Mouse (Mus musculus): ENCODE measurements around the gene Setd1b. TPM values are rescaled to one million over a fixed set of nuclear protein-coding genes. Genes with fewer than 3 reads are reported as not detected.

Setd1b gene
- total and polyA plus RNA-seq, 2 experiments from 2014 or later, result 5.1 to 6.1 TPM

- Histone ChIP-seq H3K9me3 (replicated peaks; ENCODE audit: control insufficient read depth, low read length) (no peaks in the 10 kb centered on the region), H3K4me3 (ENCODE audit: low read depth, low read length) (no peak overlapping the region), H3K27ac (ENCODE audit: low read depth) (no peak overlapping the region), H3K36me3 (replicated peaks; ENCODE audit: control insufficient read depth, insufficient read depth, low read length) (no peaks in the 10 kb centered on the region), H3K4me2 (ENCODE audit: low read depth, low read length) (no peak overlapping the region), H3K27me3 (ENCODE audit: control insufficient read depth, insufficient read depth, low read length) (no peaks in the 10 kb centered on the region), H3K9ac (replicated peaks; ENCODE audit: low read depth, low read length) (no peak overlapping the region), H3K4me1 (ENCODE audit: control insufficient read depth, insufficient read depth) (peaks cover 2% of the 10 kb centered on the region)
- ATAC-seq (ENCODE audit: insufficient read depth, low read depth) (no peak), DNase-seq (ENCODE audit: low spot score) (no peak)
- TF ChIP-seq CTCF (IDR thresholded peaks at IDR 0.05; ENCODE audit: low read depth) (no peak), EP300 (IDR thresholded peaks at IDR 0.05; ENCODE audit: low read depth) (no peak)
- 63% methylated on average over 7 of the region's 7 CpGs for WGBS
These were observed 21.3 kb upstream of the Setd1b start for GRCm38 (mm10) chr5:123120624-123121215.

GRCm38 (mm10) chr5:123122181-123122580 lies 19.8 kb upstream of the Setd1b start:
- ATAC-seq (ENCODE audit: insufficient read depth, low read depth), result no peak
- WGBS, result 92% methylated on average over 4 of the region's 4 CpGs

GRCm38 (mm10) chr5:123125105-123125504 lies 16.9 kb upstream of the Setd1b start:
- Histone ChIP-seq H3K9me3 (replicated peaks; ENCODE audit: control insufficient read depth, low read length) (no peaks in the 10 kb centered on the region), H3K36me3 (replicated peaks; ENCODE audit: control insufficient read depth, insufficient read depth, low read length) (no peaks in the 10 kb centered on the region), H3K4me2 (ENCODE audit: low read depth, low read length) (no peak overlapping the region), H3K9ac (replicated peaks; ENCODE audit: low read depth, low read length) (no peak overlapping the region), H3K27me3 (ENCODE audit: control insufficient read depth, insufficient read depth, low read length) (no peaks in the 10 kb centered on the region), H3K4me1 (ENCODE audit: control insufficient read depth, insufficient read depth) (peaks cover 5% of the 10 kb centered on the region), H3K27ac (ENCODE audit: low read depth) (no peak overlapping the region), H3K4me3 (ENCODE audit: low read depth, low read length) (no peak overlapping the region)
- 76% methylated on average over 6 of the region's 6 CpGs for WGBS
- DNase-seq (ENCODE audit: low spot score), result no peak
- TF ChIP-seq CTCF (IDR thresholded peaks at IDR 0.05; ENCODE audit: low read depth), result no peak
- TF ChIP-seq EP300 (IDR thresholded peaks at IDR 0.05; ENCODE audit: low read depth), result no peak
- ATAC-seq (ENCODE audit: insufficient read depth, low read depth), result no peak

More at GRCm38 (mm10) chr5:123122181-123122580, 19.8 kb upstream of the Setd1b start:
- TF ChIP-seq CTCF (IDR thresholded peaks at IDR 0.05; ENCODE audit: low read depth), result no peak
- TF ChIP-seq EP300 (IDR thresholded peaks at IDR 0.05; ENCODE audit: low read depth), result no peak
- H3K4me3 ChIP-seq (ENCODE audit: low read depth, low read length), result no peak overlapping the region
- peaks cover 5% of the 10 kb centered on the region for H3K4me1 ChIP-seq (ENCODE audit: control insufficient read depth, insufficient read depth)
- H3K4me2 ChIP-seq (ENCODE audit: low read depth, low read length), result no peak overlapping the region
- no peak overlapping the region for H3K27ac ChIP-seq (ENCODE audit: low read depth)
- no peak for DNase-seq (ENCODE audit: low spot score)
- H3K36me3 ChIP-seq (replicated peaks; ENCODE audit: control insufficient read depth, insufficient read depth, low read length), result no peaks in the 10 kb centered on the region
- no peaks in the 10 kb centered on the region for H3K9me3 ChIP-seq (replicated peaks; ENCODE audit: control insufficient read depth, low read length)
- H3K9ac ChIP-seq (replicated peaks; ENCODE audit: low read depth, low read length), result no peak overlapping the region
- H3K27me3 ChIP-seq (ENCODE audit: control insufficient read depth, insufficient read depth, low read length), result no peaks in the 10 kb centered on the region

GRCm38 (mm10) chr5:123125638-123126406 lies 16.2 kb upstream of the Setd1b start:
- DNase-seq (ENCODE audit: low spot score) (peak; percentile 66), ATAC-seq (ENCODE audit: insufficient read depth, low read depth) (peak; percentile 51; the same call in 1 of the 2 replicates)
- H3K9me3 ChIP-seq (replicated peaks; ENCODE audit: control insufficient read depth, low read length), result no peaks in the 10 kb centered on the region
- no peaks in the 10 kb centered on the region for H3K36me3 ChIP-seq (replicated peaks; ENCODE audit: control insufficient read depth, insufficient read depth, low read length)
- H3K4me2 ChIP-seq (ENCODE audit: low read depth, low read length), result no peak overlapping the region; the same call in 1 of the 2 replicates
- no peaks in the 10 kb centered on the region for H3K27me3 ChIP-seq (ENCODE audit: control insufficient read depth, insufficient read depth, low read length)
- no peak for TF ChIP-seq CTCF (IDR thresholded peaks at IDR 0.05; ENCODE audit: low read depth)
- no peak for TF ChIP-seq EP300 (IDR thresholded peaks at IDR 0.05; ENCODE audit: low read depth)
- H3K9ac ChIP-seq (replicated peaks; ENCODE audit: low read depth, low read length), result no peak overlapping the region
- 47% methylated on average over 18 of the region's 18 CpGs for WGBS
- peaks cover 5% of the 10 kb centered on the region for H3K4me1 ChIP-seq (ENCODE audit: control insufficient read depth, insufficient read depth)
- H3K4me3 ChIP-seq (ENCODE audit: low read depth, low read length), result no peak overlapping the region
- H3K27ac ChIP-seq (ENCODE audit: low read depth), result peak overlapping the region; percentile 46

GRCm38 (mm10) chr5:123127031-123127430 lies 15.0 kb upstream of the Setd1b start:
- Histone ChIP-seq H3K9me3 (replicated peaks; ENCODE audit: control insufficient read depth, low read length) (no peaks in the 10 kb centered on the region), H3K36me3 (replicated peaks; ENCODE audit: control insufficient read depth, insufficient read depth, low read length) (no peaks in the 10 kb centered on the region), H3K4me1 (ENCODE audit: control insufficient read depth, insufficient read depth) (peaks cover 5% of the 10 kb centered on the region), H3K27me3 (ENCODE audit: control insufficient read depth, insufficient read depth, low read length) (no peaks in the 10 kb centered on the region), H3K4me3 (ENCODE audit: low read depth, low read length) (no peak overlapping the region), H3K27ac (ENCODE audit: low read depth) (no peak overlapping the region), H3K4me2 (ENCODE audit: low read depth, low read length) (no peak overlapping the region), H3K9ac (replicated peaks; ENCODE audit: low read depth, low read length) (no peak overlapping the region)
- WGBS, result 72% methylated on average over 6 of the region's 6 CpGs
- TF ChIP-seq EP300 (IDR thresholded peaks at IDR 0.05; ENCODE audit: low read depth) (no peak), CTCF (IDR thresholded peaks at IDR 0.05; ENCODE audit: low read depth) (no peak)
- no peak for DNase-seq (ENCODE audit: low spot score)
- no peak for ATAC-seq (ENCODE audit: insufficient read depth, low read depth)
